Mouse (Mus musculus): ENCODE results near the gene Cct7. TPM values are rescaled to one million over a fixed set of nuclear protein-coding genes. Genes with fewer than 3 reads are reported as not detected.
"Not testable (repeated sequence)": the region's sequence is repeated elsewhere in the genome, so short reads cannot be mapped to it uniquely, and the experiment has no call there.

Gene Cct7
- 100 to 1,000 TPM; 153 to 178 TPM for total RNA-seq (2021)
- long read RNA-seq, experiment 1, transcript Cct7-201 (12 exons, 2,441 nt) = major isoform, 163 of 194 reads
- long read RNA-seq, experiment 1, partial matches to known transcripts = 31 of 194 reads
- long read RNA-seq, experiment 1, other reads (novel, unspliced or antisense) = 0 of 194 reads
- long read RNA-seq, experiment 2, transcript Cct7-201 (12 exons, 2,441 nt) = major isoform, 113 of 134 reads
- long read RNA-seq, experiment 2, partial matches to known transcripts = 20 of 134 reads
- long read RNA-seq, experiment 2, other reads (novel, unspliced or antisense) = 1 of 134 reads

GRCm38 (mm10) chr6:85450697-85451663 lies at the start of gene Cct7:
Gene Cct7 (plus strand): TSS chr6:85451514.
- DNase-seq = peak; percentile 99

GRCm38 (mm10) chr6:85402613-85403012 lies 48.7 kb upstream of the Cct7 start:
- peak; percentile 34 to 73 for DNase-seq

GRCm38 (mm10) chr6:85403039-85403438 lies 48.3 kb upstream of the Cct7 start:
- no peak for DNase-seq

GRCm38 (mm10) chr6:85409003-85409402 lies 42.3 kb upstream of the Cct7 start:
- no peak for DNase-seq

GRCm38 (mm10) chr6:85410771-85411273 lies 40.5 kb upstream of the Cct7 start:
- peak; percentile 44 to 66 for DNase-seq

- no peak for DNase-seq
Observed at GRCm38 (mm10) chr6:85415829-85416228, 35.5 kb upstream of the Cct7 start.

GRCm38 (mm10) chr6:85419150-85419549 lies 32.2 kb upstream of the Cct7 start:
- no peak for DNase-seq

- DNase-seq = no peak
Observed at GRCm38 (mm10) chr6:85423836-85424379, 27.4 kb upstream of the Cct7 start, which contains the start of gene Noto. Gene Noto (plus strand): TSS chr6:85423886.

GRCm38 (mm10) chr6:85431274-85431841 lies 20.0 kb upstream of the Cct7 start:
- DNase-seq = no peak

GRCm38 (mm10) chr6:85431842-85432431 lies 19.4 kb upstream of the Cct7 start, which contains the start of gene Smyd5:
Gene Smyd5 (plus strand): TSS chr6:85431989.
- peak; percentile 88 to 92 for DNase-seq

GRCm38 (mm10) chr6:85433865-85434264 lies 17.4 kb upstream of the Cct7 start:
- DNase-seq = no peak

GRCm38 (mm10) chr6:85436204-85436603 lies 15.1 kb upstream of the Cct7 start:
- no peak for DNase-seq

- DNase-seq = no peak
Observed at GRCm38 (mm10) chr6:85436631-85437030, 14.7 kb upstream of the Cct7 start.

- DNase-seq = no peak
Observed at GRCm38 (mm10) chr6:85441142-85441541, 10.2 kb upstream of the Cct7 start.

GRCm38 (mm10) chr6:85443488-85444233 lies 7.7 kb upstream of the Cct7 start:
- DNase-seq = no peak

GRCm38 (mm10) chr6:85444266-85444965 lies 6.9 kb upstream of the Cct7 start:
- no peak for DNase-seq

GRCm38 (mm10) chr6:85445286-85445685 lies 6.0 kb upstream of the Cct7 start:
- DNase-seq = no peak

- no peak for DNase-seq
Observed at GRCm38 (mm10) chr6:85447351-85447750, 4.0 kb upstream of the Cct7 start.

- not testable (repeated sequence) for DNase-seq
Observed at GRCm38 (mm10) chr6:85450140-85450539, 1.2 kb upstream of the Cct7 start.
